Mouse (Mus musculus): Measurements from ENCODE around the gene Hexb.

DNA sequence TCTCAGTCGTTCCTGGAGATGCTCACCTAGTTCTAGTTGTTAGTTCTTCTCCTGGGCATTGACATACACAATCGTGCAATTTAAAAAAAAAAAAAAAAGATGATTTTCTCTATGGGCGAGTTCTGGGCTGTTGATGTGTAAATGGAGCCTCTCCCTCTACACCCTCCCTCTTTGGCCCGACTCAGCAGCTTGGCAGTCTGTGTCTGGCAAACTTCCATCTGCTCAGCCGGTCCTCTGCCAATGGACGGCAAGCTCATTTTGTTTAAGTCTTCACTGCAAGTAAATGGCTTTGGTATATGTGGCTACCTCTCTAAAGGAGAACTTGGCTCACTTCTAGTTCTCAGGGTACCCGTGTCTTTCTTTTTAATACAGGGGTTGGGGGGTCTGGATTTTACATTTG is 4.7 kb downstream of the Hexb start:
- TF ChIP-seq CTCF (IDR thresholded peaks at IDR 0.05; ENCODE audit: low read depth, low read length) (no peak), POLR2A (IDR thresholded peaks at IDR 0.05; ENCODE audit: insufficient read depth, low read length) (no peak), EP300 (IDR thresholded peaks at IDR 0.05; ENCODE audit: insufficient read depth, low read depth, low read length) (no peak)

Measured in ES-Bruce4 (cell line).